Mouse (Mus musculus) erythroid progenitor cell, adult 5-6 weeks (primary cell): ENCODE measurements around the gene Tgfbr3. TPM values are rescaled to one million over a fixed set of nuclear protein-coding genes. Genes with fewer than 3 reads are reported as not detected.

Experiments used
- ATAC-seq: replicated peaks from 2 replicates; pipeline ENCODE4 v1.8.0; 2016; ENCODE audit warnings: moderate number of reproducible peaks, mild to moderate bottlenecking, moderate TSS enrichment, inconsistent platforms; ENCODE audit not compliant: poor library complexity, low FRiP score, severe bottlenecking
- total RNA-seq, 2 experiments: library from RNA; stranded (forward) in 1 of 2; stranded (reverse) in 1 of 2; fragments of 150-400 nt in 1 of 2; fragments of 186-747, 209-891 nt in 1 of 2; gene quantifications; 2 replicates each; pipeline versions ENCODE4 v1.2.3 to v1.2.4; 2015 to 2017; ENCODE audit warnings: low replicate concordance in 2 of 2

Tgfbr3 gene
- total RNA-seq, 2 experiments from 2014 or later, result 4.7 to 5.4 TPM

DNA sequence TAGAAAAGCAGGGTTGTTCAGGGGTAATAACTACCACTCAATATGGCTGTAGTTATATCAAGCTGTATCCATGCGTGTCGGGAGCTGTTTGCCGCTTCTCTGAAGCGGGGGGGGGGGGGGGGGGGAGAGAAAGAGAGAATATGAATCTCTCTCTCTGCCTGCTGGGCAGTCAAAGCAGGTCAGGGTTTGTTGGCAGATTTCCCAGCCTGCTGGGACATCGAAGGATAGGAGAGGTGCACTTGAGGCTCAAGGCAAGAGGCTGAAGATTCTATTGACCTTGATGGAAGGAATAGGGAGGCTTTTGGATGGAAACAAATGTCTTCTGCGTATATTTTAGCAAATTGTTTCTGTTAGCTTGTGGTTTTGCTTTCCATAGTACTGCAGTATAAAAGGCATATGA is 190.4 kb downstream of the Tgfbr3 start:
- no peak for ATAC-seq

- no peak for ATAC-seq
These were observed 191.4 kb downstream of the Tgfbr3 start for GRCm38 (mm10) chr5:107098007-107098406.

DNA sequence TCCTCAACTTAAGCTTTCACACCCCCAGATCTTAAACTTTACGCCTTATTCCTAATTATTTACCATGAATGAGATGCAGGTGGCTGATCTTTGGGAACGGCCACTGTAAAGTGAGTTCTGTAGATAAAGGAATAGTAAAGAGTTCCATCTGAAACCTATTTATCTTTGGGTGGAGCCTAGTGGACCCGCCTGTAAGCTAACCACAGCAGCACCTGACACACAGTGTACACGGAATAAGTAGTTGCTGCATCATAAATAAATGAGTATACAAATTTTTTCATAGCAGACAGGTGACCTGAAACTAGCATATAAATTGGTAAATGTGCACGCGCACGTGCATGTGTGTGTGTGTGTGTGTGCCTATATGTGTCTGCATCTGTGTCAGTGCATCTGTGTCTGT is 192.1 kb downstream of the Tgfbr3 start:
- ATAC-seq, result no peak

DNA sequence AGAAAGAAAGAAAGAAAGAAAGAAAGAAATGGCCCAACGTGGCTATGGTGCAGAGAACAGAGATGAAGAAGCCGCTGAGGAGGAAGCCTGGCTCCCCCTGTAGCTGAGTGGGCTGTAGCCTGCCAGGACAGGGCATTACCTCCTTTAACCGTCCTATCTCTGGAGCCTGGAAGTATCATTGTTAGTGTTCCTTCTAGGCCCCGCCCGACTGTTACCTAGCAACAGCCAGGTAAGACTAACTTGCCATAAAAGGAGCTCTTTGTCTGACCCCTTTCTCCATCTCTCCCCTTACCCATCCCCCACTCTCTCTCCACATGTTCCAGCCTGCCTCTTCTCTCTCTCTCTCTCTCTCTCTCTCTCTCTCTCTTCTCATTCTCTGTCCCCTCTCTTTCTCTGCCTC is 195.2 kb downstream of the Tgfbr3 start:
- ATAC-seq, result no peak

- ATAC-seq, result no peak
These were observed 196.2 kb downstream of the Tgfbr3 start for GRCm38 (mm10) chr5:107093253-107093652.

DNA sequence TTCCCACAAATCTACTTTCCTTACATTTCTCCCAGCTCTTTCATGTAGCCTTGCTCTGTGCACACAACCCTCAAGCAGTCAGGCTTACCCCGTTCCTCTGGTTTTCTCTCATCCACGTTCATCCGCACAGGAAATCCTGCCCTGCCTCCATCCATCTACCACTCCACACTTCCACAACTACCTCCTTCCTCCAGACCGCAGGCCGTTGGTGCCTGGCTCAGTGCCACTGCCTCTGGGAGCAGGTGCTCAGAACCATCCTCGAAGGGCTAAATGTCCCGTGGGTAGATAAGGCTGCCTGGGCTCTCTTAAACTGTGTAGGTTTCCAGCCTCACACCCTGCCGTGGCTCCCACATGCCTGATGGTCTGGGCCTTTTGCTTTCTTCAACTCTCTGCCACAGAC is 197.3 kb downstream of the Tgfbr3 start:
- no peak for ATAC-seq

DNA sequence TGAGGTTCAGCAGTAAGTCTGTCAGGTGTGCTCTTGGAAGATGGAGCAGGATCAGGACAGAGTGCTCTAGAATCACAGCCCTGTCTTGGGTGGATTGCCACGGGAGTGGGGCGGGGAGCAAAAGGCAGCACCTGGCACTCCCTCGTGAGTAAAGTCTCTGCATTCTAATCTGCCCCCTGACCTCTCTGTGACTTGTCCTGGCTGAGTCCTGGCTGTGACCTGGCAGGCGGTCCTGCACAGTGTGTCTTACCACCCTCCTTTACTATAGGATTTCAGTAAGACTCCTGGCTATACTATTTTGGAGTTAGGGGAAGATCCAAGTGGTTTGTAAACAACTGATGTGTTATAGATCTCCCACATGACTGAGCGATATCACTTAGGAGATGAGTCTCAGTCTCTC is 199.5 kb downstream of the Tgfbr3 start:
- ATAC-seq, result no peak

DNA sequence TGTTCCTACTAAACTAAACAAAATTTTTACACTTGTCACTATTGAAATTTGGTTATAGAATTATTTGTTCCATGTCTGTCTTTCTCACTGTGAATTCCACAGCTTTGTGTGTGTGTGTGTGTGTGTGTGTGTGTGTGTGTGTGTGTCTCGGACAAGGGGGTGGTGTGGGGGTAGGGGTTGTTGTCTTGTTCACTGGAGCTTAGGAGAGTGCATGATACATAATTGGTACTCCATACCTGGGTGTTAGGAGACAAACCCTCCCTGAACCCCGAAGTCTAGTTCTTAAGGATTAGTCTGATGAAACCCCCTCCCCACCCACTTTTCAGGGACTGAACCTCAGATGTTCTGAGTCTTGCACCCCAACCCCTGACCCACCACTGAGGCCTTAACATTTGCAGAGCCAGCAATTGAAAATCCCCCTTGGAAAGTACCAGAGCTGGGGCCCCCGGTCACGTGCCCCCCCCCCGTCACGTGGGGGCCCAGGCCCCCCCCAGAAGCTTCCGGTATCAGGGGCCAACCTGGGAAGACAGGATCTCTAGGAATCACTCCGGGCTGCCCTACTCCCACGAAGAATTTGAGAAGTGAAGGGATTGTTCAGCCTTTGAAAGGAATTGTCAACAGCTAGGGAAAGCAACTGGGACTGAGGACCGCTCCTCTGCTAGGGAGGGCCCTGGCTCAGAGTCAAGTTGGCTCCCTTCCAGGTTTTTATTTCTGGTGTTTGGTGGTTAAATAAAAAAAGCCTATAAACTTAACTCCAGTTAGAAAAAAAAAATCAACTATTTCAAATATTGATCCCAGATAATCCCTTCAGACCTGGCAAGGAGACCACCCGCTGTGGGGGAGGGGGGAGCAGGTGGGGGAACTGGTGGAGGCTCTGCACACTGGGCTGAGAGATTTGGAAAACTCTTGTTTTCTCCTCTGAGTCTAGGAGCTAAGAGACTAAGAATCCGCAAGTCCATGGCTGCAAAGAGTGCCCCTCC is 201.3 kb downstream of the Tgfbr3 start:
- no peak for ATAC-seq

GRCm38 (mm10) chr5:107087291-107087690 is 202.1 kb downstream of the Tgfbr3 start:
- ATAC-seq, result peak; percentile 54; the same call in 1 of the 2 replicates

- ATAC-seq, result no peak
These were observed 203.3 kb downstream of the Tgfbr3 start for GRCm38 (mm10) chr5:107086166-107086565.

- no peak for ATAC-seq
These were observed 205.0 kb downstream of the Tgfbr3 start for GRCm38 (mm10) chr5:107084431-107084830.

DNA sequence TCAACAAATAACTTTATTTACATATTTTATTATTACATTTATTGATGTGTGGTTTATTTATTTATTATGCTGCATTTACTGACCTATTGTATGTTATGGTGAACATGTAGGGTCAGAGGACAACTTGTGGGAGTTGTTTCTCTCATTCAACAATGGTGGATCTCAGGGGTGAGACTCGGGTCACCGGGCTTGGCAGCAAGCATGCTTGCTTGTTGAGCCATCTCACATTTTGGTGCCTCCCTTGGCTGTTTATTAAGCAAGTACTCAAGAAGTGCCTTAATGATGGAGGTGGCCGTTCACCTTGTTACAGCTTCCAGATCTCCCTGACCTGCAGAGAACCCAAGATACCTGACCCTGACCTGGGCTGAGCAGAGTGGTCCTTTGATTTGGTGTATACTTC is 207.4 kb downstream of the Tgfbr3 start:
- no peak for ATAC-seq

- ATAC-seq, result no peak
These were observed 208.3 kb downstream of the Tgfbr3 start for GRCm38 (mm10) chr5:107080986-107081624.

- no peak for ATAC-seq
These were observed 209.5 kb downstream of the Tgfbr3 start for GRCm38 (mm10) chr5:107079920-107080319.

GRCm38 (mm10) chr5:107079146-107079638 is 210.2 kb downstream of the Tgfbr3 start:
- no peak for ATAC-seq

GRCm38 (mm10) chr5:107078361-107078760 is 211.1 kb downstream of the Tgfbr3 start:
- ATAC-seq, result no peak

- no peak for ATAC-seq
These were observed 211.5 kb downstream of the Tgfbr3 start for GRCm38 (mm10) chr5:107077900-107078299.

DNA sequence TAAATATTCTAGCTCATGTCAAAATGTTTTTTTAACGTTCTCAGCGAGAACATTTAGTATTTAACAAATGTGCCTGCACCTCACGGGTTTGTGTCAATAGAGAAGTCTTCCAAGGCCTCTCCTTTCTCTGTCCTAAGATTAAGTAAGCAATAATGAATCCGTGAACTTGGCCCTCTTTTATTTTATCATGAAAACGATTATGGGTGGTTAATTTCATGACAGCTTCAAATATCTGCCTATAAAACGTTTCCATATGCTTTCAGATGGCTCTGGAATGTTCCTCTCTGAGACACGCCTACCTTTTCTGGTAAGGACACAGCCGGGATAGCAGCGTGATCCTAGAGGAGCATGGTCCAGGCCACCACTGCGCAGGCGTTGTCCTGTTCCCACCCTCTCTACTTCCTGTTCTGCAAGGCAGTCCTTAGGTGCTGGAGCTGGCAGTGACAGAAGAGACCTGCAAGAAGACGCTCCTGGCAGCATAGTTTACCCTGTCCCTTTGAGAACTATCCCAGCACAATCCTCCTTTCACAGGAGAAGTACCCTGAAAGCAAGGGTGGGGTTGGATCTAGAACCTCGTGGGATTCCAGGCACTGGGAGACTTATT is 214.3 kb downstream of the Tgfbr3 start:
- ATAC-seq, result no peak

DNA sequence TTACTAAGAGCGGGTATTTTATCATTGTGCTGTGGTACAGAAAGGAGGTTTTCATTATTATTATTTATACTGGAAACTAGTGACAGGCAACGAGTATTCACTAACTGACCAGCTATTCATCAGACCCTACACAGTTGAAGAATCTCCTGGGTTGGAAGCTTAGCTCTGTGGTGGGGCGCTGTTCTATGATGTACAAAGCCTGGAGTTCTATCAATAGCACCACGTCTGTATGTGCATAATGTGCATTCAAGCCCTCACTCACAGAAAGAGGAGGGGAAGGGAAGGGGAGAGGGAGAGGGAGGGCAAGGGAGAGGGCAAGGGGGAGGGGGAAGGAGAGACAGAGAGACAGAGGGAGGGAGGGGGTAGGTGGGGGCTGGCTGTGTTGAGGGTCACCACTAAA is 215.1 kb downstream of the Tgfbr3 start:
- no peak for ATAC-seq

DNA sequence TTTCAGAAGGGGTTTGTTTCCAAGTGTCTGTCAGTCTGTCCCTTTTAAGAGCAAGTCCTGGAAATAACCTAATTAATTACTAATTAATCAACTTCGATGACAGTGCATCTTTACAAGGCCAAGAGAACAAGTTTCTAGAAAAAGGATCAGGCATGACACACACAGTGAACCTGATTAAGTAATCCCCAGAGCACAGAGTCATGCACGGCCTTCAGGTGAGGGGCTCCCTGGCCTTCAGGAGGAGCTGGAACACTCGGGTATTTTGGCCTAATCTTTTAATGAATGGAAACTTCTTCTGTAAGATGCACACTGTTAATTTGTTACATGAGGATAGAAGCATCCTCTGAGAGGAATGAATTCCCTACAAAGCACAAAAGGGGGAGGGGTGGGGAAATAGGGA is 215.9 kb downstream of the Tgfbr3 start:
- ATAC-seq, result no peak

DNA sequence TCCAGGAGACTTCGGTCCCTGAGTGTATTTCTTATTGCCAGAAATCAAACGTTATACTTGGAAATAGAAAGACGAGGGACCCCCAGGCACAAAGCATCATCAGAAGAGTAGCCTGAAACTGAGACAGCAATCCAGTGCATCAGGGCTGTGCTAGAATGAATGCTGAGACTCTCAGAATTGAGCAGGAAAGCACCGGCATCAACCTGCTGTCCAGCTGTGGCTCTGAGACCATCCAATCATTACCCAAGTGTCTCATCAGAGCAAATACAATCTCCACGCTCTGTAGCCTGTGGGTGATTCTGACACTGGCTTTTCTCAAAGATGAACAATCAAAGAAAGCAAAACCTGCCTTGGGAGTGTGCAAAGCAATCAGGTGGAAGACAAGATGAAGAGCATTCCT is 221.3 kb downstream of the Tgfbr3 start:
- no peak for ATAC-seq
